Mouse (Mus musculus) right cerebral cortex, postnatal 14 days (tissue): ENCODE measurements around the gene Ptch1.

Source experiments
- DNase-seq: peaks from one replicate; pipeline ENCODE4 v3.0.0; 2022

The Ptch1 gene

GRCm38 (mm10) chr13:63486791-63487706, 86.3 kb downstream of the Ptch1 start:
- DNase-seq: no peak

GRCm38 (mm10) chr13:63475356-63475755, 98.0 kb downstream of the Ptch1 start:
- no peak for DNase-seq
